9 mouse cellular contexts compared by ENCODE assay signal in the genomic region with DNA sequence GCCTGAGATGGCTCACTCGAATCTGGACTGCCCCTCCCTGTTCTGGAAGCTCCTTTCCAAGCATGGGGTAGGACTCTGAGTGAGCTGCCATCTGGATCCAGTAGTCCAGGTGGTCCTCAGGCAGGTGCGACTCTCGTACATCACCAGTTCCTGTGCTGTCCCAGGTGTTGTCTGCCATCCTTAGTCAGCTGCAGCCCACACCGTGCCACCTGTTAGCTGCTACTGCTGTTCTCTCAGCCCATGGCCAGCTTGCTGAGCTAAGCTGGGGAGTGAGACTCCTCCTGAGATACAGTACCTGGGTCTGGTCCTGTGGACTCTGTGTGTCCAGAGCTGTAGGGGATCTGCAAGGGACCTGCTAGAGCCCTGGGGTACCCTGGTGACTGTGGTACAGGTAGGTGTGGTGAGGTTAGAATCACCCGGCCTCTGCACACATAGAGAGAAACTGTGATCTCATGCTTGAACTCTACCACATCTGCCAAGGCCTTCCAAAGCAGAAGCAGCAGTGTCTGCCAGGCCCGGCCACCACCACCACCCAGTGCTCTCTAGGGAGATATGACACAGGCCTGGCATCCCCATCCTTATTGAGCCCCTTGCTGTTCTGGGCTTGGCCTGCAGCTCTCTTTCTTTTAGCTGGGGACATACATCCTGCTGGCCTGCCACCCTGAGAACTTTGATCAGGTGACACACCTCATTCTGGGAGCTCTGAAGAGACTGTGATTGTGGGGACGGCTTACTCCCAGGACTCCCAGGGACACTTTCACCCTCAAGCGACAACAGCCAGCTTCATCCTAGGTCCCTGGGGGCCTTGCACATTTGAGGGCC. TPM values are rescaled to one million over a fixed set of nuclear protein-coding genes. Genes with fewer than 3 reads are reported as not detected.
DNase-seq lines count a peak whose midpoint lies in the region; ATAC-seq lines count a peak whose summit lies in the region.
"Had no signal": no experiment of that assay in that cellular context is flagged by ENCODE, and none has a peak within 500 bp of the region (broad histone marks: within the 10 kb centered on the region; RNA-seq: fewer than 3 reads in every experiment).

No protein-coding gene starts in this region.

- peak overlapping the region; percentile 45; the same call in 1 of the 2 replicates for H3K9ac ChIP-seq in limb, embryonic 13.5 days

- WGBS in limb, embryonic 13.5 days, result 66% methylated on average over 8 of the region's 8 CpGs

- ATAC-seq in limb, embryonic 13.5 days (ENCODE audit: low FRiP score, low read depth), result no peak

- no peak overlapping the region for H3K4me2 ChIP-seq in limb, embryonic 13.5 days (replicated peaks)

- H3K36me3 ChIP-seq in limb, embryonic 13.5 days, result peaks cover 32% of the 10 kb centered on the region

- peak overlapping the region; percentile 77; the same call in 1 of the 2 replicates for H3K27ac ChIP-seq in limb, embryonic 13.5 days

- peaks cover 67% of the 10 kb centered on the region for H3K4me1 ChIP-seq in limb, embryonic 13.5 days

- DNase-seq in cerebellum, adult 11 months, result peak; percentile 37
- DNase-seq in cerebellum, postnatal 14 days, result no peak
- DNase-seq in spleen, postnatal 36 days (ENCODE audit: low spot score in 2 of 2), result peak; percentile 64 to 69
- DNase-seq in spleen, postnatal 14 days (ENCODE audit: low spot score in 2 of 2), result no peak
- no peak for DNase-seq in adrenal gland, postnatal 4 days (ENCODE audit: low spot score in 2 of 2)
- DNase-seq in right cerebral cortex, adult 18-20 months, result no peak
- DNase-seq in embryo, embryonic 10 days (ENCODE audit: low spot score), result no peak

- H3K27me3 ChIP-seq in limb, embryonic 13.5 days, result no peaks in the 10 kb centered on the region

- H3K9me3 ChIP-seq in limb, embryonic 13.5 days, result no peaks in the 10 kb centered on the region

- H3K4me3 ChIP-seq in limb, embryonic 13.5 days, result no peak overlapping the region

RNA-seq across cellular contexts. Expression of a gene that starts 25.0 kb away (rescaled TPM):
- polyA plus RNA-seq in limb, embryonic 13.5 days (2015; fragmentation: Nextera tagmentation; extraction: Ambion mirVana), result 0.11 TPM in 1 of 2 replicates, not detected in the other
- 1,000 to 10,000 TPM in 1 of 2 experiments, under 1 TPM in 1; 0.42 to 1,494 TPM for total RNA-seq in adrenal gland, postnatal 4 days (2021)
- total RNA-seq: granulocyte monocyte progenitor cell, adult 5-6 weeks had no signal

RNA-seq across cellular contexts. Expression of a gene that starts 25.3 kb away (rescaled TPM):
- polyA plus RNA-seq in limb, embryonic 13.5 days (2015; fragmentation: Nextera tagmentation; extraction: Ambion mirVana), result 45.1 and 53.8 TPM in 2 replicates
- 10 to 100 TPM; 65.0 to 67.0 TPM for total RNA-seq in adrenal gland, postnatal 4 days (2021)

RNA-seq across cellular contexts. Expression of a gene that starts 32.3 kb away (rescaled TPM):
- 1.4 and 2.5 TPM in 2 replicates for polyA plus RNA-seq in limb, embryonic 13.5 days (2015; fragmentation: Nextera tagmentation; extraction: Ambion mirVana)
- 1 to 10 TPM; 3.4 to 5.2 TPM for total RNA-seq in adrenal gland, postnatal 4 days (2021)
- total RNA-seq: granulocyte monocyte progenitor cell, adult 5-6 weeks had no signal

RNA-seq across cellular contexts. Expression of a gene that starts 41.5 kb away (rescaled TPM):
- polyA plus RNA-seq in limb, embryonic 13.5 days (2015; fragmentation: Nextera tagmentation; extraction: Ambion mirVana), result 0.94 and 0.95 TPM in 2 replicates
- total RNA-seq in adrenal gland, postnatal 4 days (2021), result 1 to 10 TPM; 8.2 to 8.3 TPM
- total RNA-seq: granulocyte monocyte progenitor cell, adult 5-6 weeks had no signal

RNA-seq across cellular contexts. Expression of a gene that starts 45.3 kb away (rescaled TPM):
- polyA plus RNA-seq in limb, embryonic 13.5 days (2015; fragmentation: Nextera tagmentation; extraction: Ambion mirVana), result 53.4 and 53.5 TPM in 2 replicates
- total RNA-seq in adrenal gland, postnatal 4 days (2021), result 10 to 100 TPM; 27.0 to 28.3 TPM

Comparison
In these comparisons a context has a peak if more than half of its experiments do, and no peak if none do; other contexts are left out.
1. DNase-seq: peak in cerebellum, adult 11 months (single experiment) and spleen, postnatal 36 days (2 of 2); none in cerebellum, postnatal 14 days (0 of 2), spleen, postnatal 14 days (0 of 2), adrenal gland, postnatal 4 days (0 of 2), right cerebral cortex, adult 18-20 months (single experiment) and embryo, embryonic 10 days (single experiment).